ENCODE assay signal across 8 mouse cellular contexts in the genomic region with DNA sequence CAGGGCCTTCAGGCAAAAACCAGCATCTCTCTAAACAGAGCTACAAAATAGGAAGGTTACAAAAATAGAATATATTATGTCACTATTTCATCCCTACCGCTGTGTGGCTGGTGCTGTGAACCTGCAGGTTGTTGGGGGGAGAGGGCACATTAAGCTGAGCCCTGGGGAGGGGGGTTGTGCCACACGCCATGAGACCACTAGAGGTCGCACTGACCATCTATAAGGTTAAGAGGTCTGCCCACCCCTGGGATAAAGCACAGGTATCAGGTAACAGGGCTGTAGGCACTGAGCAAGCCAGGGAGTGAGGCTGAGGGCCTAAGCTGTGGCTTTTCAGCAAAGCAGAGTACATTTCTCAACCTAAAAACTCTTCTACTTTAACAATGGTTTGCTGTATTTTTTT. TPM values are rescaled to one million over a fixed set of nuclear protein-coding genes. Genes with fewer than 3 reads are reported as not detected.
DNase-seq lines count a peak whose midpoint lies in the region; ATAC-seq and TF ChIP-seq lines count a peak whose summit lies in the region.

No protein-coding gene starts in this region.

- H3K9me3 ChIP-seq in lung, postnatal 0 days (ENCODE audit: low read length): no peaks in the 10 kb centered on the region

- no peak overlapping the region for H3K27ac ChIP-seq in lung, postnatal 0 days (ENCODE audit: low read length)

- peak; percentile 50; the same call in 1 of the 2 replicates for TF ChIP-seq CTCF in lung, adult 2 months (IDR thresholded peaks at IDR 0.05; ENCODE audit: insufficient read depth, low read length)
- peak; percentile 64 for TF ChIP-seq CTCF in lung, postnatal 0 days (IDR thresholded peaks at IDR 0.05)

- no peak overlapping the region for H3K9ac ChIP-seq in lung, postnatal 0 days (replicated peaks; ENCODE audit: low read depth)

- peak; percentile 37 for DNase-seq in cerebellum, adult 11-12 months
- no peak for DNase-seq in lung, adult 2 months
- no peak for DNase-seq in lung, adult 18-20 months
- DNase-seq in embryo, embryonic 10 days (ENCODE audit: low spot score): peak; percentile 81
- DNase-seq in lung, postnatal 0 days (ENCODE audit: low spot score): peak; percentile 36
- no peak for DNase-seq in left cerebral cortex, postnatal 36 days (ENCODE audit: low spot score in 2 of 2)

- peaks cover 6% of the 10 kb centered on the region for H3K4me1 ChIP-seq in lung, adult 2 months (ENCODE audit: control insufficient read depth, insufficient read depth, low read length)
- H3K4me1 ChIP-seq in lung, postnatal 0 days (ENCODE audit: insufficient read depth, low read depth, low read length): no peaks in the 10 kb centered on the region

- no peak overlapping the region for H3K4me2 ChIP-seq in lung, postnatal 0 days (replicated peaks; ENCODE audit: low read depth, low read length)

- intact Hi-C loops in left cerebral cortex, postnatal 36 days (cut with DNase I): no loop called here

- ATAC-seq in cerebellum, adult (ENCODE audit: insufficient number of reproducible peaks, low FRiP score, low TSS enrichment): no peak
- ATAC-seq in lung, postnatal 0 days: peak; percentile 25; the same call in 1 of the 2 replicates
- no peak for ATAC-seq in frontal cortex, adult (ENCODE audit: low TSS enrichment)

- H3K36me3 ChIP-seq in lung, postnatal 0 days (ENCODE audit: insufficient read depth, low read length): no peaks in the 10 kb centered on the region; the same call in 1 of the 2 replicates

- TF ChIP-seq POLR2A in lung, adult 2 months (IDR thresholded peaks at IDR 0.05; ENCODE audit: borderline replicate concordance, extremely low read depth, low read depth, low read length): no peak

- no peak for TF ChIP-seq EP300 in lung, postnatal 0 days (IDR thresholded peaks at IDR 0.05)

- no peak overlapping the region for H3K4me3 ChIP-seq in lung, adult 2 months (replicated peaks; ENCODE audit: extremely low read depth, low read depth, low read length)
- H3K4me3 ChIP-seq in lung, postnatal 0 days (ENCODE audit: low read depth, low read length): no peak overlapping the region

- H3K27me3 ChIP-seq in lung, postnatal 0 days (replicated peaks; ENCODE audit: insufficient read depth, low read length): no peaks in the 10 kb centered on the region

- WGBS in lung, adult 2 months: 22% methylated on average over 3 of the region's 3 CpGs
- WGBS in lung, postnatal 0 days: 21% methylated on average over 3 of the region's 3 CpGs

RNA-seq across cellular contexts. Expression of a gene that starts 7.9 kb away (rescaled TPM):
- polyA plus RNA-seq in lung, adult 2 months (2012; rRNA removed): 106 and 138 TPM in 2 replicates
- 68.4 and 75.5 TPM in 2 replicates for polyA plus RNA-seq in lung, postnatal 0 days (2015; fragmentation: Nextera tagmentation; extraction: Ambion mirVana)
- 10 to 100 TPM; 41.8 to 55.4 TPM for total RNA-seq in left cerebral cortex, postnatal 36 days (2021)

RNA-seq across cellular contexts. Expression of a gene that starts 16.9 kb away (rescaled TPM):
- 13.5 and 17.7 TPM in 2 replicates for polyA plus RNA-seq in lung, adult 2 months (2012; rRNA removed)
- 20.3 and 23.3 TPM in 2 replicates for polyA plus RNA-seq in lung, postnatal 0 days (2015; fragmentation: Nextera tagmentation; extraction: Ambion mirVana)
- 10 to 100 TPM; 23.7 to 32.4 TPM for total RNA-seq in left cerebral cortex, postnatal 36 days (2021)

RNA-seq across cellular contexts. Expression of a gene that starts 35.4 kb away (rescaled TPM):
- not detected in 2 replicates for polyA plus RNA-seq in lung, adult 2 months (2012; rRNA removed)
- not detected in 2 replicates for polyA plus RNA-seq in lung, postnatal 0 days (2015; fragmentation: Nextera tagmentation; extraction: Ambion mirVana)
- total RNA-seq in left cerebral cortex, postnatal 36 days (2021): not detected

Comparison
In these comparisons a context has a peak if more than half of its experiments do, and no peak if none do; other contexts are left out.
1. DNase-seq: peak in cerebellum, adult 11-12 months (single experiment), embryo, embryonic 10 days (single experiment) and lung, postnatal 0 days (single experiment); none in lung, adult 2 months (single experiment), lung, adult 18-20 months (0 of 2) and left cerebral cortex, postnatal 36 days (0 of 2).